Comparison of ENCODE assay signal across 8 mouse cellular contexts in genomic region chr17:10318561-10319430, GRCm38 (mm10). TPM values are rescaled to one million over a fixed set of nuclear protein-coding genes. Genes with fewer than 3 reads are reported as not detected.
DNase-seq lines count a peak whose midpoint lies in the region; ATAC-seq and TF ChIP-seq lines count a peak whose summit lies in the region.

No protein-coding gene starts in this region.

- no peaks in the 10 kb centered on the region for H3K27me3 ChIP-seq in forebrain, embryonic 11.5 days (ENCODE audit: control insufficient read depth, insufficient read depth, low read length)

- H3K4me2 ChIP-seq in forebrain, embryonic 11.5 days (ENCODE audit: low read depth, low read length, severe bottlenecking) = peak overlapping the region; percentile 61; the same call in 1 of the 2 replicates

- peak; percentile 49 for DNase-seq in ES-CJ7 (ENCODE audit: low read depth, low spot score)
- peak; percentile 40 for DNase-seq in c-Kit-positive CD71-positive TER-119-negative erythroid progenitor cells, embryonic 14.5 days (ENCODE audit: low read depth)
- peak; percentile 87 for DNase-seq in forebrain, embryonic 11.5 days (ENCODE audit: low spot score)
- DNase-seq in heart, postnatal 10 days = peak; percentile 82 to 84
- DNase-seq in kidney, postnatal 36 days = peak; percentile 86 to 88
- peak; percentile 65 for DNase-seq in lung, adult 2 months
- peak; percentile 79 for DNase-seq in thymus, postnatal 0 days (ENCODE audit: low spot score)

- intact Hi-C loops in heart, postnatal 10 days (cut with DNase I) = loop anchor here (2.0 kb wide), 1 partner anchor 280 kb away; no protein-coding TSS in a partner anchor

- peak overlapping the region; percentile 100 for H3K9ac ChIP-seq in forebrain, embryonic 11.5 days (ENCODE audit: low read length)

- H3K4me1 ChIP-seq in forebrain, embryonic 11.5 days (replicated peaks; ENCODE audit: control insufficient read depth, insufficient read depth, low read length) = peaks cover 3% of the 10 kb centered on the region; the same call in 1 of the 2 replicates
- peaks cover 10% of the 10 kb centered on the region for H3K4me1 ChIP-seq in lung, adult 2 months (ENCODE audit: control insufficient read depth, insufficient read depth, low read length)

- no peaks in the 10 kb centered on the region for H3K36me3 ChIP-seq in forebrain, embryonic 11.5 days (ENCODE audit: control insufficient read depth, insufficient read depth, low read length)

- under 1% methylated on average over 51 of the region's 153 CpGs for WGBS in forebrain, embryonic 11.5 days
- WGBS in lung, adult 2 months = 8% methylated on average over 132 of the region's 153 CpGs

- no peak for TF ChIP-seq CTCF in lung, adult 2 months (IDR thresholded peaks at IDR 0.05; ENCODE audit: insufficient read depth, low read length)

- H3K27ac ChIP-seq in forebrain, embryonic 11.5 days (ENCODE audit: low read depth, low read length) = peak overlapping the region; percentile 99

- ATAC-seq in forebrain, embryonic 11.5 days (replicated peaks; ENCODE audit: low FRiP score) = peak; percentile 40
- peak; percentile 61 for ATAC-seq in neutrophil, adult 5-6 weeks (ENCODE audit: extremely low read depth, insufficient number of reproducible peaks, low FRiP score, poor library complexity, severe bottlenecking)

- peak overlapping the region; percentile 99 for H3K4me3 ChIP-seq in forebrain, embryonic 11.5 days (ENCODE audit: low read depth, low read length)
- H3K4me3 ChIP-seq in lung, adult 2 months (replicated peaks; ENCODE audit: extremely low read depth, low read depth, low read length) = peak overlapping the region; percentile 98

- H3K9me3 ChIP-seq in forebrain, embryonic 11.5 days (ENCODE audit: control insufficient read depth, low read length) = no peaks in the 10 kb centered on the region

- peak; percentile 71; the same call in 1 of the 2 replicates for TF ChIP-seq POLR2A in lung, adult 2 months (IDR thresholded peaks at IDR 0.05; ENCODE audit: borderline replicate concordance, extremely low read depth, low read depth, low read length)

RNA-seq across cellular contexts. Expression of gene Qk, which starts 0.9 kb away (rescaled TPM):
- 64.6 and 66.1 TPM in 2 replicates for polyA plus RNA-seq in forebrain, embryonic 11.5 days (2014; fragmentation: Nextera tagmentation; extraction: Ambion mirVana)
- 100 to 1,000 TPM; 548 to 551 TPM for total RNA-seq in heart, postnatal 10 days (2021)
- 381 and 394 TPM in 2 replicates for polyA plus RNA-seq in lung, adult 2 months (2012; rRNA removed)
- total RNA-seq in neutrophil, adult 5-6 weeks (2017) = 76.5 and 81.4 TPM in 2 replicates
- 14.0 and 16.8 TPM in 2 replicates for polyA plus RNA-seq in thymus, postnatal 0 days (2015; fragmentation: Nextera tagmentation; extraction: Ambion mirVana)

Comparison
In these comparisons a context has a peak if more than half of its experiments do, and no peak if none do; other contexts are left out.
1. Peak in every context shown above with its lines: DNase-seq, ATAC-seq, H3K4me3 ChIP-seq and H3K27ac ChIP-seq.